Mouse (Mus musculus) liver, embryonic 14.5 days (tissue): ENCODE measurements around the gene Hsp90ab1. TPM values are rescaled to one million over a fixed set of nuclear protein-coding genes. Genes with fewer than 3 reads are reported as not detected.
A peak's percentile ranks its signal among the peaks of the same experiment; 100 is the strongest.

ENCODE experiments used
- ATAC-seq: fragments of 200-750 bp; cut with Nextera tagmentation; 2 replicates; pipeline ENCODE4 v1.8.0; 2017; ENCODE audit warnings: moderate number of reproducible peaks, mild to moderate bottlenecking, moderate library complexity; ENCODE audit not compliant: insufficient read depth
- DNase-seq, 3 experiments: peaks; one replicate each; pipeline ENCODE4 v3.0.0-alpha.2; 2012 to 2013; ENCODE audit warnings: low read depth in 3 of 3, low spot score in 3 of 3
- H3K27ac ChIP-seq: fragments of 300-500 bp; sonication (generic); 2 replicates; pipeline ENCODE4 v1.5.1; 2014; ENCODE audit warnings: moderate library complexity, mild to moderate bottlenecking, control low read depth, inconsistent platforms
- H3K27me3 ChIP-seq: fragments of 300-500 bp; sonication (generic); 2 replicates; pipeline ENCODE4 v1.6.1; 2014; ENCODE audit warnings: mild to moderate bottlenecking, low read length, moderate library complexity; ENCODE audit not compliant: control insufficient read depth, insufficient read depth
- H3K36me3 ChIP-seq: fragments of 300-500 bp; sonication (generic); replicated peaks from 2 replicates; pipeline ENCODE4 v1.6.1; 2014; ENCODE audit warnings: low read depth; ENCODE audit not compliant: control insufficient read depth, insufficient read depth
- H3K4me1 ChIP-seq, 2 experiments: fragments of 200-500 bp in 1 of 2; fragments of 300-500 bp in 1 of 2; sonication (generic) in 1 of 2; replicated peaks; 2 replicates each; pipeline ENCODE4 v1.6.1; 2012 to 2014; ENCODE audit warnings: antibody characterized with exemption in 1 of 2, inconsistent platforms in 1 of 2, low read length in 1 of 2; ENCODE audit not compliant: control insufficient read depth in 2 of 2, insufficient read depth in 2 of 2
- H3K4me2 ChIP-seq: fragments of 300-500 bp; sonication (generic); 2 replicates; pipeline ENCODE4 v1.6.1; 2014; ENCODE audit warnings: low read depth, mild to moderate bottlenecking, control low read depth, moderate library complexity
- H3K4me3 ChIP-seq, 2 experiments: fragments of 200-500 bp in 1 of 2; fragments of 300-500 bp in 1 of 2; sonication (generic) in 1 of 2; 2 replicates each; pipeline ENCODE4 v1.5.1; 2012 to 2014; ENCODE audit warnings: low read depth in 2 of 2, low read length in 2 of 2, mild to moderate bottlenecking in 2 of 2, control low read depth in 1 of 2, inconsistent platforms in 1 of 2, moderate library complexity in 1 of 2; ENCODE audit not compliant: insufficient read depth in 1 of 2
- H3K9ac ChIP-seq: fragments of 300-500 bp; sonication (generic); replicated peaks from 2 replicates; pipeline ENCODE4 v1.6.1; 2014; ENCODE audit warnings: mild to moderate bottlenecking, control low read depth, moderate library complexity
- H3K9me3 ChIP-seq: fragments of 300-500 bp; sonication (generic); 2 replicates; pipeline ENCODE4 v1.6.1; 2016; ENCODE audit warnings: low read length, mixed read lengths; ENCODE audit not compliant: control insufficient read depth
- CTCF ChIP-seq: IDR thresholded peaks from 2 replicates; pipeline ENCODE4 v1.5.1; 2016; ENCODE audit warnings: antibody characterized with exemption, low read depth, control low read depth
- EP300 ChIP-seq: IDR thresholded peaks from 2 replicates; pipeline ENCODE4 v1.6.1; 2016; ENCODE audit warnings: antibody characterized with exemption, low read depth
- WGBS: fragments of 180-500 bp; shearing (Covaris S2); extraction: QIAGEN DNeasy Blood & Tissue Kit; methylation state at CpG from one replicate; pipeline ENCODE4 v1.1.7; 2014; ENCODE audit not compliant: insufficient replicate concordance; 5-methylcytosine and 5-hydroxymethylcytosine counted together
- polyA plus RNA-seq, 2 experiments: library from polyadenylated mRNA; depleted of rRNA in 1 of 2; stranded (reverse) in 1 of 2; unstranded in 1 of 2; fragments of >200 nt; fragmentation: Nextera tagmentation in 1 of 2; extraction: Ambion mirVana in 1 of 2; gene quantifications; 2 replicates each; pipeline versions ENCODE4 v1.2.1 to v1.2.3; 2012 to 2014

Gene Hsp90ab1
- polyA plus RNA-seq, 2 experiments: 369 to 531 TPM

DNA sequence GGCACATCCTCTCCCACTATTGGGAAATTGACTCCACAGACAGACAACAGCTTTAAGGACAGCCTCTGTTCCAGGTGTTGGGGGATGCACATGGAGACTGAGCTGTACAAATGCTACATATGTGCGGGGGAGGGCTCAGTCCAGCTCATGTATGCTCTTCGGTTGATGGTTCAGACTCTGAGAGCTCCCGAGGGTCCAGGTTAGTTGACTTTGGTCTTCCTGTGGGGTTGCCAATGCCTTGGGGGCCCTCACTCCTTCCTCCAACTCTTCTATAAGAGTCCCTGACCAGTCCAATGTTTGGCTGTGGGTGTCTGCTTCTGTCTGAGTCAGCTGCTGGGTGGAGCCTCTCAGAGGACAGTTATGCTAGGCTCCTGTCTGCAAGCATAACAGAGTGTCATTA lies 20.0 kb downstream of the Hsp90ab1 start:
- H3K4me2 ChIP-seq: no peak overlapping the region
- peaks cover 51% of the 10 kb centered on the region for H3K27me3 ChIP-seq
- ATAC-seq (no peak), DNase-seq (no peak)
- whole genome bisulfite sequencing: 66% methylated on average over 3 of the region's 3 CpGs
- no peaks in the 10 kb centered on the region for H3K36me3 ChIP-seq
- H3K27ac ChIP-seq: no peak overlapping the region
- H3K4me3 ChIP-seq: no peak overlapping the region
- no peak overlapping the region for H3K9ac ChIP-seq
- TF ChIP-seq CTCF (no peak), EP300 (no peak)
- H3K9me3 ChIP-seq: no peaks in the 10 kb centered on the region
- peaks cover 0 to 13% of the 10 kb centered on the region in 2 experiments; a peak in 3 of 4 replicates for H3K4me1 ChIP-seq

DNA sequence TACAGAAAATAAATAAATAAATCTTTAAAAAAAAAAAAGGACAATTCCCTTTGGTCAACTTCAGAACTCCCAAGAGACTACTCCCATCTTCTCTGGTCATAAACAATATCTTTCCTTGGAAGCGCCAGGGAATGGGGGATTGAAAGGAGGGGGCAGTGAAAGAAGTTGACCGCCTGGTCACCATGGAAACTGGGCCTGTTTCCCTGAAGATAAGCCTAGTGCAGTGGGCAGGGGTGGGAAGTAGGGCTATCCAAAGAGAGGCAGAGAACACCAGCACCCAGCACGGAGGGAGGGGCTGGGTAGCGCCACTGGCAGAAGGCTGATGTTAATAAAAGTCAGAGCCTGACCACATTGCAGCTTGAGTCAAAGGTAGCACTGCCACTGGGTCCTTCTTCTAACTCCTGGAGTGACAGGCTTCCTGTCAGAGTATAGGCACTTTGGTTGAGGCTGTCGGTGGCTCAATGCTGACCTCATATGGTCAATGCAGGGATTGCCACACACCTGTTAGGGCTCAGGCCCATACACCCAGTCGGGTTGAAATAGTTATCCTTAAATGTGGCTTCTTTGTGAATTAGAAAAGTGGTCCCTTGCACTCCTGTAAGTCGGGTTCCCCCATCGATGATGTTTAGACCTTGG lies 21.1 kb downstream of the Hsp90ab1 start:
- TF ChIP-seq CTCF (peak; percentile 90), EP300 (no peak)
- H3K9me3 ChIP-seq: no peaks in the 10 kb centered on the region
- DNase-seq (peak in 2 of 3 experiments; percentile 34 to 51), ATAC-seq (no peak)
- peaks cover 0 to 13% of the 10 kb centered on the region in 2 experiments; a peak in 3 of 4 replicates for H3K4me1 ChIP-seq
- H3K27me3 ChIP-seq: peaks cover 60% of the 10 kb centered on the region
- no peaks in the 10 kb centered on the region for H3K36me3 ChIP-seq
- H3K27ac ChIP-seq: no peak overlapping the region
- 3% methylated on average over 8 of the region's 8 CpGs for WGBS
- no peak overlapping the region for H3K9ac ChIP-seq
- no peak overlapping the region for H3K4me3 ChIP-seq
- H3K4me2 ChIP-seq: no peak overlapping the region

DNA sequence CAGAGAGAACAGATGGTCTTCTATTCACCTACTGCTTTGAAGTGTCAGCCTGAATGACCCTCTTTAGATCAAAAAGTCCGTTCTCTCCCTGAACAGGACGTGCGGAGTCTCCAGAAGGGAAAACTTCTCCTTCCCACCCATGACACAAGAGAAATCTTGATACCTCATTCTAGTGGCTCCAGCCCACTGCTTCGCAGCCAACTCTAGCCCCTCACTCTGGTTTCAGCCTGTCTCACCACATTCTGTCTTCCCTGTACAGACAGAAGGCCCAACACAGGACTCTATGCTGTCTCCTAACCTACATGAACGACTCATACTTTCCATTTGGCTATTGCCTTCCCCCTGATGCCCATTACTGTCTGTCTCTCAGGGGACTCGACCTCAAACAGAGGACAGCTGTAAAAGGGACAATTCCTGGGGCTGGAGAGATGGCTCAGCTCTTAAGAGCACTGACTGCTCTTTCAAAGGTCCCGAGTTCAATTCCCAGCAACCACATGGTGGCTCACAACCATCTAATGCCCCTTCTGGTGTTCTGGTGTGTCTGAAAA lies 21.7 kb downstream of the Hsp90ab1 start:
- H3K27me3 ChIP-seq: peaks cover 60% of the 10 kb centered on the region
- H3K36me3 ChIP-seq: no peaks in the 10 kb centered on the region
- no peaks in the 10 kb centered on the region for H3K9me3 ChIP-seq
- no peak for TF ChIP-seq EP300
- no peak for TF ChIP-seq CTCF
- no peak overlapping the region for H3K4me3 ChIP-seq
- DNase-seq (no peak), ATAC-seq (no peak)
- H3K4me1 ChIP-seq: peaks cover 0 to 7% of the 10 kb centered on the region in 2 experiments; a peak in 2 of 4 replicates
- no peak overlapping the region for H3K27ac ChIP-seq
- H3K9ac ChIP-seq: no peak overlapping the region
- 47% methylated on average over 7 of the region's 7 CpGs for WGBS
- H3K4me2 ChIP-seq: no peak overlapping the region

DNA sequence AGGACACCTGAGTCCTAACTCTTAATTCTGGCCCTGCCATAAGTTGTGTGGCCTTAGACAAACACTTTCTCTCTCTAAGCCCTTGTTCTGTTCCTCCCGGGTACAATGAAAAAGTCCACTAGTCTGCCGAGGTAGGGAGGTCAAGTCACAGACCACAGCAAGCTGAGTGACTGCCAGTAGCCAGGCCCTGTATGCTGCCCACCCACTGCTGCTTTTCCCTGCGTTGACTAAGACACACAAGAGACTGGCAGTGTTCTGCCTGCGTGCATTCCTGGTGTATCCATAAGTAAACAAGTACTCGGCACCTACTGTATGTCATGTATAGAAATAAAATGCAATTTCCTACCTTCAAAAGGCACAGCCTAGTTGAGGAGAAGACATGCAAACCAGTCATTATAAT lies 22.8 kb downstream of the Hsp90ab1 start:
- Histone ChIP-seq H3K4me2 (no peak overlapping the region), H3K27ac (no peak overlapping the region), H3K4me1 (peaks cover 0 to 6% of the 10 kb centered on the region in 2 experiments; a peak in 1 of 4 replicates), H3K9ac (no peak overlapping the region), H3K27me3 (peaks cover 64% of the 10 kb centered on the region), H3K4me3 (no peak overlapping the region), H3K9me3 (no peaks in the 10 kb centered on the region), H3K36me3 (no peaks in the 10 kb centered on the region)
- TF ChIP-seq CTCF (no peak), EP300 (no peak)
- DNase-seq: no peak
- 33% methylated on average over 5 of the region's 5 CpGs for WGBS
- no peak for ATAC-seq

DNA sequence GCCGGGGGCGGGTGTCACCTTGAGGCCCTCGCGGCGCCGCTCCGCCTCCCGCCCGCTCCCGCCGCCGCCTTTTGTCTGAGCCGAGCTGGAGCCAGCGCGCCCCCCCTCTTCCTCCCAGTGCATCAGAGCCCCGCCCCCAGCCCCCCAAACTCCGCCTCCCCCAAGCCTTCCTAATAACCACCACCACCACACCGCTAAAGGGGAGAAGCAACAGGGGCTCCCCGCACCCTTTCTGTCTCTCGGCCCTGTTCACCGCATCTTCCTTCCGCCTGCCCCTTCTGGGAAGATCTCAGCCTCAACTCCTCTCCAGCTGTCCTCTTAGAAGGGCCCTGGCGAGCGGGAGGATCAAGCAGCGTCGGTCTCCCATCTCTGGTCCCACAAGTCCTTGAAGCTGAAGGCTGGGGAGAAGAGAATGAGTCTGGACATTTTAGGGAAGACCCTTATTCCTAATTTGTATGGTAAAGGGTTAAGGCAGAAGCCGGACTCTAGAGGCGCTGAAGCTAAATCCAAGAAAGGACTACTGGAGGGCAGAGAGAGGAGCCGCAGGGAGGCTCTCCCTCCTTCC lies 23.4 kb downstream of the Hsp90ab1 start, which contains the start of gene Tmem151b:
Tmem151b (minus strand) TSS at position 61 of the 565 bp plus-strand sequence.
- TF ChIP-seq CTCF: no peak
- no peak for TF ChIP-seq EP300
- Histone ChIP-seq H3K4me1 (0 out of 4 replicates have a peak, but pooled peaks cover 0 to 2% of the 10 kb centered on the region in 2 experiments), H3K9me3 (no peaks in the 10 kb centered on the region), H3K36me3 (no peaks in the 10 kb centered on the region), H3K27me3 (peaks cover 70% of the 10 kb centered on the region), H3K9ac (no peak within 1 kb of the TSS), H3K27ac (no peak within 1 kb of the TSS), H3K4me3 (peak within 1 kb of the TSS; percentile 2 to 33; a peak in 2 of 4 replicates), H3K4me2 (peak within 1 kb of the TSS; percentile 57)
- ATAC-seq (no peak), DNase-seq (no peak)
- WGBS: 6% methylated on average over 12 of the region's 29 CpGs
